Mouse (Mus musculus) olfactory bulb, adult 2 months (tissue): ENCODE measurements around the gene Klhl29.

Source experiments
- CTCF ChIP-seq: fragments of 200-500 bp; IDR thresholded peaks from 2 replicates; pipeline ENCODE4 v1.5.1; 2012; ENCODE audit warnings: low read depth, mild to moderate bottlenecking, low read length, moderate library complexity; ENCODE audit not compliant: insufficient read depth
- POLR2A ChIP-seq: fragments of 200-500 bp; IDR thresholded peaks from 2 replicates; pipeline ENCODE4 v1.6.1; 2012; ENCODE audit warnings: mild to moderate bottlenecking, low read depth, low read length, moderate library complexity; ENCODE audit not compliant: insufficient read depth

GRCm38 (mm10) chr12:5242551-5243330 is 132.7 kb downstream of the Klhl29 start:
- TF ChIP-seq POLR2A, result no peak
- TF ChIP-seq CTCF, result no peak
